9 mouse cellular contexts compared by ENCODE assay signal in genomic region chr7:19136673-19137334, GRCm38 (mm10). TPM values are rescaled to one million over a fixed set of nuclear protein-coding genes. Genes with fewer than 3 reads are reported as not detected.
DNase-seq lines count a peak whose midpoint lies in the region.
"Had no signal": no experiment of that assay in that cellular context is flagged by ENCODE, and none has a peak within 500 bp of the region (broad histone marks: within the 10 kb centered on the region; RNA-seq: fewer than 3 reads in every experiment).

No protein-coding gene starts in this region.

- DNase-seq in cerebellum, adult 11-12 months = peak; percentile 41
- no peak for DNase-seq in cerebellum, postnatal 14 days
- peak; percentile 49 for DNase-seq in layer of hippocampus, adult 9-11 months
- no peak for DNase-seq in layer of hippocampus, adult 18-20 months (ENCODE audit: low spot score in 2 of 2)
- DNase-seq in thymus, postnatal 0 days (ENCODE audit: low spot score) = peak; percentile 55
- no peak for DNase-seq in thymus, adult 18-20 months
- peak; percentile 53 for DNase-seq in telencephalon, adult 2 months (ENCODE audit: low read depth, low spot score)
- DNase-seq in urinary bladder, postnatal 36 days (ENCODE audit: low spot score in 2 of 2) = no peak
- DNase-seq: cerebellum, adult 8-10 months had no signal

RNA-seq across cellular contexts. Expression of gene Qpctl, which starts 12.3 kb away (rescaled TPM):
- 10 to 100 TPM; 17.1 to 18.7 TPM for total RNA-seq in layer of hippocampus, adult 18-20 months (2021)
- polyA plus RNA-seq in thymus, postnatal 0 days (2015; fragmentation: Nextera tagmentation; extraction: Ambion mirVana) = 10.1 and 11.5 TPM in 2 replicates

RNA-seq across cellular contexts. Expression of gene Snrpd2, which starts 12.7 kb away (rescaled TPM):
- total RNA-seq in layer of hippocampus, adult 18-20 months (2021) = 10 to 100 TPM; 79.7 to 82.8 TPM
- 154 and 164 TPM in 2 replicates for polyA plus RNA-seq in thymus, postnatal 0 days (2015; fragmentation: Nextera tagmentation; extraction: Ambion mirVana)

RNA-seq across cellular contexts. Expression of gene Fbxo46, which starts 17.1 kb away (rescaled TPM):
- 10 to 100 TPM; 15.0 to 15.4 TPM for total RNA-seq in layer of hippocampus, adult 18-20 months (2021)
- 16.4 and 16.6 TPM in 2 replicates for polyA plus RNA-seq in thymus, postnatal 0 days (2015; fragmentation: Nextera tagmentation; extraction: Ambion mirVana)

RNA-seq across cellular contexts. Expression of gene Gm4969, which starts 18.6 kb away (rescaled TPM):
- total RNA-seq in layer of hippocampus, adult 18-20 months (2021) = under 1 TPM in 1 of 2 experiments, not detected in 1; 0.27 TPM
- 0.70 and 0.72 TPM in 2 replicates for polyA plus RNA-seq in thymus, postnatal 0 days (2015; fragmentation: Nextera tagmentation; extraction: Ambion mirVana)

RNA-seq across cellular contexts. Expression of gene Gipr, which starts 29.1 kb away (rescaled TPM):
- 1 to 10 TPM; 1.3 to 1.4 TPM for total RNA-seq in layer of hippocampus, adult 18-20 months (2021)
- polyA plus RNA-seq in thymus, postnatal 0 days (2015; fragmentation: Nextera tagmentation; extraction: Ambion mirVana) = 0.10 and 0.25 TPM in 2 replicates

Comparison
In these comparisons a context has a peak if more than half of its experiments do, and no peak if none do; other contexts are left out.
1. DNase-seq: peak in cerebellum, adult 11-12 months (single experiment), layer of hippocampus, adult 9-11 months (single experiment), thymus, postnatal 0 days (single experiment) and telencephalon, adult 2 months (single experiment); none in cerebellum, postnatal 14 days (0 of 2), layer of hippocampus, adult 18-20 months (0 of 2), thymus, adult 18-20 months (0 of 2) and urinary bladder, postnatal 36 days (0 of 2).